Mouse (Mus musculus): ENCODE results near the gene S100a13.
A peak's percentile ranks its signal among the peaks of the same experiment; 100 is the strongest.

Gene S100a13

DNA sequence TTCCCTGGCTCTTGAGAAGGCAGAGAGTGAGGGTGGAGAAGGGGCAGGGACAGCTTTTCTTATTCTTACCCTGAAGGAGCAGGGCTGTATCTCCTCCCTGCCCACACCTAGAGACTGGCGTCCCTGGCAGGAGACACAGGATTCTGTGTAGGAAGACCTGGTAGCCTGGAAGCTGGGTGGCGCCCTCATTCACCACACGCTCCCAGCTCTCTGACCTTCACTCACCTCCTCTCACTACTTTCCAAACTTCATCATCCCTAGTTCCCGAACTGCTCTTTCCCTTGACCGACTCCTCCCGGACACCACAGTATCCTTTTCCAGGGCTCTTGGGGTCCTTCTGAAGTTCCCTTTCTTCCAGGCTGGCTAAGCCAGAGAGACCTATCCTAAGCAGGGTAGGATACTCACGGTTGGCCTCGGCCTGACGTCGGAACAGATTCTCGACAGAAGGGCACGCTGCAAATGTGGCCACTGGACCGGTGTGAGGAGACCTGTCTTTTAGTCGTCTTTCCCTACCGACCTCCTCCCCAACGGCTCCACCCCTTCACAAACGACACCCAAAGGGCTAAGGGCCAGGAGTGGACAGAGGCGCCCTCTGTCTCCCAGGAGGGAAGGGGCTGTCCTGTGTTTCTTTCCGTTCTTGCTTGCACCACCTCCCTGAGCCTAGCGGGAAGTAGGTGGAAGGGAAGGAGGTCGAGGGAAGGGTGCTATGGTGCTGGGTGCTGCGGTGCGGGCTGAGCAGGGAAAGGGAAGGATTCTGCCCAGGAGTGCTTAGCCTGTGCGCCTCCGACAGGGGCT, at the start of gene S100a13, which contains the start of gene S100a1:
S100a13 (plus strand) TSS at position 640 of the 795 bp plus-strand sequence.
S100a1 (minus strand) TSS at position 597 of the 795 bp plus-strand sequence.
- DNase-seq = peak; percentile 86

DNA sequence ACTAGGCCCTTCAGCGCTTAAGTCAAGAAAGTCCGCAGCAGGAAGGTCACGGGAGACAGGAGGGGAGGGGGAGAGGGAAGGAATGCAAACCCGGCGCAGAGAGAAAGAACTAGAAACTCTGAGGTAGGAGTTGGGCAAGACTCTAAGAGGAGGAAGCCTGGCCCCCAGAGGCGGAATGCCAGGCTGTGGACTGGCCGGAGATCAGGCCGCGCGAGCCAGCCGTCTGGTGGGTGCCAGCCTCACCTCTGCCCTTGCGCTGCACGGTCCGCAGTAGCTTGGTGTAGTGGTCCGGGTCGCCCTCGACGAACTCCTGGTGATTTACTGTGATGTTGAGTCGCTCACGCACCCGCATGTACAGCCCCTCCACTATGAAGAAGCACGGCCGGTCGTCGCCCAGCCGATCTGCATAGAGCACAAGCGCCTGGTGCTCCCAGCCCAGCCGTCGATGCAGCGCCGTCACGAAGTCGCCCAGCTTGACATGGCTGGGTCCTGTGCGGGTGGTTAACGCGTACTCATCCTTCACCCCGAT, 49.6 kb upstream of the S100a13 start:
- peak; percentile 40 for DNase-seq

GRCm38 (mm10) chr3:90465081-90465685, 49.1 kb upstream of the S100a13 start:
- DNase-seq = peak; percentile 63

GRCm38 (mm10) chr3:90465686-90466310, 48.4 kb upstream of the S100a13 start, which contains the start of gene Npr1:
Npr1 (minus strand) TSS chr3:90465866.
- DNase-seq = peak; percentile 52

DNA sequence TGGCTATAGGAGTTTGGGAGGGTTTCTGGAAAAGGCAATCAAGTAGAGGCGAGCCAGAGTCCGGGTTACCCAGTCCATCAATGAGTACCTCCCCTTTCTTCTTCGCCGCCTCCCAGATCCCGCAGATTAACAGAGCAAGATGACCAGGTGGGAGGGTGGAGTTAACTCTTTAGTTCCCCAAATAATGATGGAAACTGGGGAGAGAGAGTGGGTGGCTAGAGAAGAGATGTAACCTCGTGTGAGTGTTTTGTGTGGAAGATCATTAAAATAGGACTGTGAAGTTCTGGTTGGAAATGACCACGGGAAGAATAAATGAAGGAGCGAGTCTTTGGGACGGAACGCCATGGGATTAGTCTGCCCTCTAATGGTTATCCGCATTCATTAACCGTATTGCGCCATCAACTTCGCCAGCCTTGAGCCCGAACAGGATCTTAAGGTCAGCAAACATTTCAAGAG, 47.9 kb upstream of the S100a13 start:
- DNase-seq = peak; percentile 70

DNA sequence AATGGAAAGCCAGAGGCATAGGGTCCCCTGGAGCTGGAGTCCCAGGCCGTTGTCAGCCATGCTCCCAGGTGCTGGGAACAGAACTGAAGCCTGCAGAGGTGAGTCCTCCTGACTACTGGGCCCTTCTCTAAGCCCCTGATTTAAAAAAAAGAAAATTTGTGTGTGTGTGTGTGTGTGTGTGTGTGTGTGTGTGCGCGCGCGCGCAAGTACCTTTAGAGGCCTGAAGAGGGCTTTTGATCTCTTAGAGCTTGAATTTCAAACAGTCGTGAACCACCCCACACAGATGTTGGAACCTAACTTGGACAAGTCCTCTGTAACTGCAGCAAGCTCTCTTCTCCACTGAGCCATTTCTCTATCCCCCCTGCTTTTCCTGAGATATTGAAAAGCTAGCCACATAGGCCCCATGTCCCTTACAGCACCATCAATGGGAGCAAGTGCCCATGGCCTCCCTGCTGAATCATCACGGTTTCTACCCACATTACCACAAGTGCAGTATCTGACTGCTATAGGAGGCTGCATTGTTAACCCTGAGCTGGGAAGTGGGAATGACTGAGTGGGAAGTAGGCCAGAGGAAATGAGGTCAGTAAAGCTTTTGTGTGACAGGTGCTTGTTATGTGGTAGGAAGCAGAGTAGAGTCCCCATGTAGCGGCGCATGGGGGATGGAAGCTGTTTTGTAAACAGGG, 46.5 kb upstream of the S100a13 start:
- DNase-seq = no peak

DNA sequence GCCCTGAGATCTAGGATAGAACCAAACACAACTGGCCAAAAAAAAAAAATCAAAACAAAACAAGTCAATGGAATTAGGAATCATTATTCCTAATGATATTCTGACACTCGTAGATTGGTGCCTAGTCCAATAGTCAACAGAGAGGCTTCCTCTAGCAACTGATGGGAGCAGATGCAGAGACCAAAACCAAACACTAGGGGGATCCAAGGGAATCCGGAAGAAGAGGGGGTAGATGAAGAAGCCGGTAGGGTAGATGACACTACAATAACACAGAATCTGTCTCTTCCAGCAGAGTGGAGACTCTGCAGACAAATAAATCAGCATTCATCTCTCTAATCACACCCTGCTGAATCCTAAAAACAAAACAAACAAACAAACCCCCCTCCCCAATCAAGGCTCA, 42.0 kb upstream of the S100a13 start:
- DNase-seq = peak; percentile 46

DNA sequence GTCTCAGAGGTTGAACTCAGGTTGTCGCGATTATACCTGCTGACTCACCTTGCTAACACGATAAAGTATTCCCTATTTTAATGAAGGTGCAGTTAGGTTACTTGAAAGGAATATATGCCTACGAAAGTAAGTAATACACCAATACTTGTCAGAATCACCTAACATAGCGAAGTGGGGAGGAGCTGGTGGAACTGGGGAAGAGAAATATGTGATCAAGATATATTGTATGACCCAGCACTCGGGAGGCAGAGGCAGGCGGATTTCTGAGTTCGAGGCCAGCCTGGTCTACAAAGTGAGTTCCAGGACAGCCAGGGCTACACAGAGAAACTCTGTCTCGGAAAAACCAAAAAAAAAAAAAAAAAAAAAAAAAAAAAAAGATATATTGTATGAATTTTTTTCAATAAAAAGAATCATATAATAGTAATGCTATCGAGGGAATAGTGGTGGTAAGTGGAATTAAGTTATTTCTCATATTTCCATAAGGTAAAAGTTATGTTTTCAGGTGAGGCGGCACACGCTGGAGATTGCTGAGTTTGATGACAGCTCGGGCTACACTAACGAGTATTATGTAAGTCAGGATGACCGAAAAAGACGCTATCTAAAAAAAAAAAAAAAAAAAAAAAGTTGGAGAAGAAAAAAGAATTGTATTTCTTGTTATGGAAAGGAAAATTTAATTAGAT, 38.9 kb upstream of the S100a13 start:
- no peak for DNase-seq

GRCm38 (mm10) chr3:90475831-90476611, 38.2 kb upstream of the S100a13 start, which contains the start of gene Ilf2:
Ilf2 (plus strand) TSS chr3:90476126.
- DNase-seq = peak; percentile 95

- no peak for DNase-seq
Measured at GRCm38 (mm10) chr3:90486998-90487397, 27.2 kb upstream of the S100a13 start.

DNA sequence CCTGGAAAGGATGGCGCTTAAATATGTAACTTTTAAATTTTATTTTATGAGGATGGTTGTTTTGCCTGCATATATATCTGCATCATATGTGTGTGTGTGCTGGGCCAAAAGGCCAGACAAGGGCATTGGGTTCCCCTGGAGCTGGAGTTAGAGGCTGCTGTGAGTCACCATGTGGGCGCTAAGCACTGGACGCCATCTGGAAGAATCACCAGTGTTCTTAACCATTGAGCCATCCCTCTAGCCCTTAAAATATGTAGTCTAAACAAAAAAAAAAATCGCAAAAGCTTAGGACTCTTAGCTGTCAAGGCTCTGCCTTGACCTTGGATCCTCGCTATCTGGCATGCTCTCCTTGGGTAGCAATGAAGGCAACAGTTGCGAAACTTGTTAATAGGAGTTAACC, 25.7 kb upstream of the S100a13 start:
- no peak for DNase-seq

DNA sequence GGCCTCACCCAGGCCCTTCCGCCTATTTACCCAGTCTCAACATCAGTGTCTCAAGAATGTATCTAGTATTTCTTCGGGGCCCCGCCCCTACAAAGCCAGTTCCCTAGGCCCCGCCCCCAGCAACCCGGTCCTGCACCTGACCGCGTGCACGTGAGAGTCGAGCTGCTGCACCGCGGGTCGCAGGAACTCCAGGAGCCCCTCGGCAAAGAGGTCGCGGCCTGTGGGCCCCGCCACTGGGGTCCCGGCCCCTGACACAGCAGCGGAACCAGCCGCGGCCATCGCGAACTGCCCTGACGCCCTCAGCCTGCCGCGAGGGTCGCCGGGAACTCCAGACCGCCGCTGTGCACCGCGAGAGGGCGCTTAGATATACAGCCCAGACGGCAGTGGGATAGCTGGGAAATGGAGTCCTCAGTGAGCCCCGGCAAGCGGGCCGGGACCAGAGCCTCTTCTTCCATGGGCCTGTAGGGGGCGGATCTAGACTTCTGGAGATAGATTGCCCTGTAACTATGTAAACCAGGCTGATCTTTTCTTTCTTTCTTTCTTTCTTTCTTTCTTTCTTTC, 23.5 kb upstream of the S100a13 start, which contains the start of gene Snapin:
Snapin (minus strand) TSS at position 338 of the 561 bp plus-strand sequence.
- DNase-seq = peak; percentile 99

- DNase-seq = no peak
Measured at GRCm38 (mm10) chr3:90491350-90491749, 22.9 kb upstream of the S100a13 start.

- no peak for DNase-seq
Measured at GRCm38 (mm10) chr3:90493831-90494540, 20.2 kb upstream of the S100a13 start.

DNA sequence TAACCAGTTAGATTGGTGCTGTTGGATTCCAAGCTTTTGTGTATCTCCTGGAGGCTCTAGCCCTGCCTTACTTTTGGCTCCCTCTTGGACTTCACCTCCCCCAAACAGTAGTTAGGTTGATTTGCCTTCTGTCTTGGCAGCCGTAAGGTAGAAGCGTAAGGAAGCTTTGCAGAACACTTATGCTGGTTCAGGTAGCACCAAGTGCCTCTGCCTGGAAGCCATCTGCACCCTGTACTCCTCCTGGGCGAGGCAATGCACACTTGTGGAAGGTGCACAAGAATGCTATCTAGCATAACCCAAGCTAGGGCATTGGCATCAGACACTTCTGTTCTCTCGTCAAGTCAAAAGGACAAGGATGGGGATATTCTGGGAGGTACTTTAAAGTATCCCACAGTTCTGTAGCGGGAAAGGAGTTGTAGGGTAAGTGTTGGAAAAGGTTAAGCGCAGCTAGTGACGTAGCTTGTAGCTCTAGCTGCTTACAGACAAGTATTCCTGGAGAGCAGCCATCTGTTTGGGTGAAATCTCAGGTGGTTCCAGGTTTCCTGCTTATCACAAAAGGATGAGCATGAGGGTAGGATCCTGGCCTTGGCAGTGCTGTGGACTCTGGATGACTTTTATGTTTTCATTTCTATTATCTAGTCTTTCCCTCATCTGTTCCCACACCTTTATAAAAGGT, 18.2 kb upstream of the S100a13 start:
- DNase-seq = no peak

DNA sequence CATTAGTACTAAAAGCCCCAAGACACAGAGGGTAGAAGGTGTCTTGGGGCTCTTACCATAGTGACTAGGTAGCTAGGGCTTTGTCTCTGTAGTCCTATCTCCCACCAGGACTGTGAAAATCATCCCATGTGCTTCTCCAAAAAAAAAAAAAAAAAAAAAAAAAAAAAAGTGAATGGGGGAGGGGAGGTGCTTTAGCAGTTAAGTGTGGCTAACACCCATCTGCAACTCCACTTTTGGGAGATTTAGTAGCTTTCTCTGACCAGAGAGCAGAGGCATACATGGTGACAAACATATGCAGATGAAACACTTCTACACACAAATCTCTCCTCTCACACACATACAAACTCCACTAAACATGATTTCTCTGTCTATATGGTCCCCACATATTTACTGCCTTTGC, 16.6 kb upstream of the S100a13 start:
- no peak for DNase-seq

DNA sequence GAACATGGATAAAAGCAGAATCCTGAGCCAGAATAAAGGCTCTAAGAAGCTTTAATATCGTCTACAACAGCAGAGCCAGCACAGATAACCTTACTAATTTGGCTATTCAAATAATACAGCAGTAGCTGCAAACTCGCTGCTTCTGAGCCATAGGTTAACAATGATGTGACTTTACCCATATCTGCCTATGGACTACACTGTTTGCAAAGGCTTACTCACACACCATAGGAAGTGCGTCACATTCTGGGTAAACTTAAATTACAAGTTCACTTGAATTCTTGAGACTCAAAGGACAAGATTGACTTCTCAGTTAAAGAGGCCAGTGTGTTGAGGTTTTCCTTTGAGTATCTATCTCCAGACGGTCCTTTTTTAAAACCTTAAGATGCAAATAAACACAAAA, 10.8 kb upstream of the S100a13 start:
- no peak for DNase-seq

DNA sequence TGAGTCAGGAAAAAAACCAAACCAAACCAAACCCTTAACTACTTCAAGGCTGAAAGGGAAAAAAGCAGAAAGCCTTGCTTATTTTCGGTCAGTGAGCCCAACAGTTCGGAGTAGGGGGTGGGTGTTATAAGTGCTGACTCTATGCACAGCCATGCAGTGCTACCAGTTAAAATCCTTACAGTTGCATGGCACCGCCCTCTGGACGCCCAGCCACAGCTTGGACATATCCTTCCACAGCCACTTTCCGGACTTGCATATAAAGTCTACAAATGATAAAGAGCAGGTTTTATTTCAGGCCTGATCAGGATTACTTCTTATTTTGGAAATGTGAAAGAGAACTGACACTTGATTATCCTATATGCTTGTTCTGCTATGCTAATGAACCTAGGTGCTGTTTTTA, 9.0 kb upstream of the S100a13 start:
- DNase-seq = no peak

GRCm38 (mm10) chr3:90506362-90506761, 7.9 kb upstream of the S100a13 start:
- no peak for DNase-seq

Measured in kidney, adult 18-20 months (tissue).